Mouse (Mus musculus) layer of hippocampus, adult 9-11 months (tissue): ENCODE data around the gene Hspb3.
A peak's percentile ranks its signal among the peaks of the same experiment; 100 is the strongest.

Source experiments
- DNase-seq: peaks from one replicate; pipeline ENCODE4 v3.0.0; 2022

The Hspb3 gene

DNA sequence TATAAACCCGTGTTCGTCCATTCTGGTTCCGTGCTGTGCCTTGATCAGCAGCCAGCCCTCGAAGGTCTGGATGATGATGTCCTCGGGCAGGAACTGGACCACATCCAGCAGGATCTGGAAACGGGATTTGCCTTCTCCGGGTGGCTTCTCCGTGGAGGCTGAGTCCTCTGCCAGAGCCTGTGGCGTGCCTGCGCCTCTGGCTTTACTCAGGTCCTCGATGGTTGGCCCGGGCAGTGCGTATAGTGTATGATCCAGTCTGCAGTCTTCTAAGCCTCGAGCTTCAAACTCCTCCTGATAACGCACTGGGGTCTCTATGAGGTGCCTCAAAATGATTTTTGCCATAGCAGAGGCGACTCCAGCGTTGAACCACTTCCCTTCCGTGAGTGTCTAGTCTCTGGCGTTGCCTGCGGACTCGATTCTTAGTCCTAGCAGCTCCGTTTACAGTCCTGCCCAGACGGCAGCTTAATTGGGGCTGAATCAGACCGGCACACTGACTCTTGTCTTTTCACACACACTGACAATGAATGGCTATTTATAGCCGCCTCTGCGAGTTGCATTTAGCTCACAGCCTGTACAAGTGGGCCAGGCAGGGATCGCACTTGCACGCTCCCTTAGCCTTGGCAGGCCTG is at the start of gene Hspb3:
Gene Hspb3, minus strand, starts transcription at position 526 of the 629 bp plus-strand sequence.
- peak; percentile 47 for DNase-seq

DNA sequence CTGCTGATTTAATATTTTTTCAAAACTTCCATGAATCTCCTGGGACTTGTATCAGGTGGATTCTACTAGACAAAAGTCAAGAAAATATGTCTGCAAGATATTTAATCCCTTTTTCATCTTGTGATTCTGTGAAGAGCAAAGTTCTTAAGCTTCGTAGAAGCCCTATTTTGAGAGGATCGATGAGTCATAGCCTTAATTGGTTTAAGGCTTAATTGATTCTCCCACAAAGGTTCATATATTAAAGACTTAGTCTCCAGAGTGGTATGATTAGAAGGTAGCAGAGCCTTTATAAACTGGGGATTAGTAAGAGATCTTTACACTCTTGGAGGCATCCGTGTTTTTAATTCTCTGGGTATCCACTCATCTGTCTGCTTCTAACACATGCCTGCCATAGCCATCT is 49.7 kb upstream of the Hspb3 start:
- DNase-seq = no peak

DNA sequence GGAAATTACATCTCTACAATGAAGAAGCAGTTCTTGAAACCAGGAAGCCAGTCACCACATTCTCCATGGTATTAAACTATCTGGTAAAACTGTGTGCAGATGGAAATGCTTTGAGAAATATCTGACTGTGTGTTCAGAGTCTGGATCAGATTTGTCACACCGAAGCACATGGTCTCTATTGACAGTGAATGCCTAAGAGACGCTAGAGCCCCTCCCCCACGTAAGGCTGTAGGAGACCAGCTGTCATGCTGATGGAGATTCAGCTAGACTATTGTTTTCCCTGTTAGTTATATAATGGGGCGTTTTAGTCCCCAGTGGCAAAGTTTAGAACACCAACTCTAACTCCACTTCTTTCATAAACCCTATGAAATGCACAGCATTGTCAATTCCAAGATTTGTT is 42.7 kb upstream of the Hspb3 start:
- peak; percentile 24 for DNase-seq

DNA sequence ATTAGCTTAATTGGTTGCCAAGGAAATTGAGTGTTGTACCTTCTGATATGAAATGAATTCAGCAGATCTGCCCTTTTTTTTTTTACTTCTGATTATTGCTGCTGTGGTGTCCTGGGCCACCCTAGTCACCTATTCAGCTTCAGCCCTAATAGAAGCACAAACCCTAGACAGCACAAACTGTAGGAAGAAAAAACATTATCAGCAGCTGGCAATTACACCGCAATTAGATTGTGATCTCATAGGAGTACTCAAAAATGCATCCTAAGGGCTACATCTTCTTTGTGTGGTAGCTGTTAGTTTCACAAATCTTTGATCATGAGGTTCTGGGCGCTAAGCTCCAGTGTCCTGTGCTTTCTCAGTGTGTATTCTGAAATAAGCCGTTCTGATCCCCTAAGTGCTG is 37.7 kb upstream of the Hspb3 start:
- DNase-seq = no peak

DNA sequence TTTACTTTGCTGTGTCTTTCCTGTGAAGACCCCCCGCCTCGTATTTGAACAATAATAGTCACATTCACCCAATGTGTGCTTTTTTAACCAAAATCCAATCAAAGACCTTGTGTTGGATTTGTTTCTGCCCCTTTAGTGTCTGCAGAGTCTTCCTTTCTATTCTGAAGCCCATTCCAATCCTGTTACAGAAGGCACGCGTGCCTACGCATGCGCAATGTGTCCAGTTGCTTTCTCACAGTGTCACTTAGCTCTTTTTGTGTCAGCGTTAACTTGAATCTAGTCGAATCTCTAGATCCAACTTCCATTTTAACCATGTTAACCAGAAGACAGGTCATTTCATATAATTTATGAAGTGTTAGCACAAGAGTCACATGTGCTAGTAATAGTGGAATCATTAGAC is 36.5 kb upstream of the Hspb3 start:
- no peak for DNase-seq

DNA sequence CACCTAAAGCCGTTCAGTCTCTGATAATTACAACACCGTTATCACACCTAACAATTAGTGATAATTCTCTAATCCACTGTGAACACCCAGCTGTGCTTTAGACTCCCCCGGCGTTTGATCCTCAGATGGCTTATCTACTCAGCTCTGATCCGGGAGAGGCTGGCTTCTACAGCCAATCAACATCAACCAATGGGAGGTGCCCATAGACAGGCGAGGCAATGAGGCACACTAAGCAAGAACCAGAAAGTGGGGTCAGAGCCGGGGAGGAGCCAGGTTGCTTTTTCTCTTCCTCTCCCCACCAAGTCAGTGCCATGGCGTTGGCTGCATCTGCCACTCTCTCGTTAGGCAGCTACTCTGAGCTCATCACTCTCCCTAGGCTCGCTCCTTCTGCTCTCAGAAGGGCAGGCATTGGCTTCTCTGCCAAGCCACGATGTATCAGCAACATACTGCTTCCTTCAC is 36.0 kb upstream of the Hspb3 start:
- DNase-seq = peak; percentile 14

DNA sequence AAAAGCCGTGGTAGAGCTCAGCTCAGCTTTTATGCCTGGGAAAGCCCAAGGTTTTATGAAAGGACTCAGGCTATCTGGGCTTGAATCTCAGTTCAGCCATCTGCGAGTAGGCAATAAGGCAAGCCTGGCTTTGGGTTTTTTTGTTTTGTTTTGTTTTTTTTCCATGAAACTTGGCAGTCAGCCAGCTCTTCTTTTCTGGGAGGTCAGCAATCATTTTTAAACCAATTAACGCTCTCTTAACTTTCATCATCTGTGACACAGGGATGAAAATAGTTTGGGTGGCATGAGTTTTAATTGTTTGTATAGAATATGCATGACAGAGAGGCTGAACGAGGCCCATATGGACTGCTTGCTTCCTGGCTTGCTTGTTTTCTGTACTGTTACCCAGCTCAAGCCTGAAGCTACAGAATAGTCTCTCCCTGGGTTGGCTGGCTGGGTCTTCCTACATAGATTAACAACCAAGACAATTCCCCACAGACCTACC is 33.4 kb upstream of the Hspb3 start:
- no peak for DNase-seq

DNA sequence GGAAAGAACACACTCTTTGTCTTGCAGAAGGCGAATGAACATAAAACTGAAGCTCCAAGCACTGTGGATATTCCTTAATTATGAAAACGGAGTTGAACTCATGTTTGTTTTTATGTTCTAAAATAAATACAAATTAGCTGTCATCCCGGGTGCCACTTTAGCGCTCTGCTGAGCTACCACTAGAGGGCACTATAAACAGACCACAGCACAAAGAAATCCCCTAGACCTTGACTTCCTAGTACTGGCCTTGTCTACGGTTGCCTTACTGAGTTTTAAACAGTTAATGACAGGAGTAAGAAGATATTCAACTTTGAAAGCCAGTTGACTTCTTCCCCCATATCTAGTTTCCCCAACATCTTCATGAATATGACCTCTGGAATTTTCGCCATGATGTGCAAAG is 29.9 kb upstream of the Hspb3 start:
- peak; percentile 36 for DNase-seq

DNA sequence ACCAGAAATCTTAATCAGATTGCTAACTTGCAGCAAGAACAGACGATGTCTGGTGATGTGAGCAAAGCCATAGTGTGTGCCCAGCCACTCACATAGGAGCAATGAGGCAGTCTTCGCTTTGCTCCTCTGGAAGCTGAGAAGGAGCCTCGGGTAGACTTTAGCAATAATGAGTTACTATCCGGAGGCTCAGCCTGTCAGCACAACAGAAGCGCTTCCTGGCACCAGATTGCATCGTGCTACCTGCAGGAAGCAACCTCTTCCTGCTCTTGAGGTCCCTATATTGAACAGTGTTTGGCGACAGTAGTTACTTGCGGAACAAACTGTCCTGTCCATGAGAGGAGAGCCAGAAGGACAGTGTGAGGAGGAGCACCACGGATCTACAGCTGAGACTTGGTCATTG is 28.2 kb upstream of the Hspb3 start:
- DNase-seq = no peak

DNA sequence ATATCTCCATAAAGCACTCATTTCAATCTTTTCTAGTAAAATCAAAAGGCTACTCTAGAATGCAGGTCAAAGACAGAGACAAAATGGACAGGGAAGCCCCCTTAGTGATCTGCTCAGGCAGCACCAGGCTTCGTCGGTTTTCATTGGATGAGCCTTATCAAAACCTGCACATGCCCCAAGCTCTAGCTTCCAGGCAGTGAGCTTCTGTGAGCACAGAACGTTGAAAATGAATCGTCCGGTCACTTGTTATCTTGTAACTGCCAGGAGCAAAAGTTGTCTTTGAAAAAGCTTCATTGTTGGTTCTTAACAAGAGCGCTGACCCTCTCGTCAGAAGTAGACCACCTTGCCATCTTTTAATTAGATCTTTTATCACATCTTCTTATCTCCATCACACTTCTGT is 26.4 kb upstream of the Hspb3 start:
- no peak for DNase-seq

DNA sequence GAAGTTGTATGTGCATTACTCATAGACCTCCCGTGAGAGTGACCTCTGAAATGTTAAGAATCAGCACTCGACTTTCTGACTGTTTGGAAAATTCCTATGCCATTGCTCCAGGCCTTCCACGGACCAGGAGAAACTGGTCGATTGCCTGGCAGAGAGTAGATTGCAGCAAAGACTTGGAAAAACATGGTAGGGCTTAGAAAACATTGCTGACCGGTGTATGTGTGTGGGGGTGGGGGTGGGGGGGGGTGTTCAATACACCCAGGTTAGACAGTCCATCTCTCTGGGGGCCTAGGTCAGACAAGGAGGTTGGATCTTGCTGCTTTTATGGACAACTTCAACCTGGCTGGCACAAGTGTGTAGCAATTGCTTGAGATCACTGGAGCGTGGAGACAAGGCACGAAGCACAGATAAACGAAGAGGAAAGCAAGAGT is 23.2 kb upstream of the Hspb3 start:
- no peak for DNase-seq

DNA sequence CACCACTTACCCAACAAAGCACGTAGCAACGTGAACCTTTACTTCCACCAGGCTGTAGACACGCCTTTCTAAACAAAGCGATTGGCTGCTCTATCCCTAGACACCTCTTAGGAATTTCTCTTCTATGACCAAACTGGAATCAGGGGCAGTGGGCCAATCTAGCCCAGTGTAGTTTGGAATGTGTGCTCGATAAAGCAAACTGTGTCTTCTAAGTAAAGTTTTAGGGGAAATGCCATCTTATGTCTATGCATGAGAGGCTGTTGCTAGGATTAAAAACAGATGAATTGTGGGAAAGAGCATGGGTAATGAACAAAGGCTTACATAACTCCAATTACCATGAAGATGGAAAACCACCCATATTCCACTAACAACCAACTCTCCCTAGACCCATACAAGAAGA is 19.3 kb upstream of the Hspb3 start:
- DNase-seq = no peak

DNA sequence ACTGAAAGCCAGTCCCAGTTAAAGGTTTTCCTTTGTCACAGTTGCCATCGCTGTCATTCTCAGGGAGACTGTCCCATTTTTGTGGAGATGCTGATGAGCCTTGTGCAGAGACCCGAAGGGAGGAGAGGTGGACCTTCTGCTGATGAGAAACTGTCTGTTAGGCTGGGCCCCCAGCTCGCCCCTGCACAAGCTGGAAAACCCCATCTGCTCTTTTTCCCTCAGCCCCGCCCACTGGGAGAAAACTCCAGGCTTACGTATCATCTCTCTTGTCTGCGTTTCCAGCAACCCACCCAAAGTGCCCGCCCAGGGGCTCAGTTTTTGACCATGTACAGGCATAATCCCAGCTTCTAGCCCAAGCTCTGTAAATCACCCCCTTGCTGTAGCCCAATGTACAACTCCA is 17.2 kb upstream of the Hspb3 start:
- peak; percentile 61 for DNase-seq

DNA sequence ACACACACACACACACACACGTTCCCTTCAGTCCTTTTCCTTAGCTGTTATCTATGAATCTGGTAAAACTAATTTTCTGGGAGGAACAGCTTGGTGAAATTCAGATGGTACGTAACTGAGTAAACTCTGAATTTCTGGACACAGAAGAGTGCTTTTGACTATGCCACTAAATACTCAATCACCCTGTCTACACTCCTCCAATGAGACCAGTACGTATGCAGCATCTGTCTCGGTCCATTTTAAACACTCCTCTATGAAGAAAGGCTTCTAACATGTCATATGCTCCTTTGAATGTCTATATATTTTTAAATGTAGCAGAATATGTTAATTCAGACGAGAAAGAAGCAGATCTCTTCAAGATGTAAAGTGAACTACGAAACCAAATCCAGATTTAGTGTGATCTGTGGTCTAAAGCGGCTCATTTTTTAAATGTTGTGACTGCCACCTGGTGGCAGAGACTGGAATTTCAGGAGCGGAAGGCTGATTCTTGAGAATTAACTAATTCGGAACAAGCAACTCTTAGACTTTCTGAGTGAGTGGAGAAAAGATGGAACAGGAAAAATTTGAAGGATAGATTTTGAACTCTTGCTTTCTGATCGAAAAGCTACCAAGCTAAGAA is 6.1 kb upstream of the Hspb3 start:
- DNase-seq = peak; percentile 43

DNA sequence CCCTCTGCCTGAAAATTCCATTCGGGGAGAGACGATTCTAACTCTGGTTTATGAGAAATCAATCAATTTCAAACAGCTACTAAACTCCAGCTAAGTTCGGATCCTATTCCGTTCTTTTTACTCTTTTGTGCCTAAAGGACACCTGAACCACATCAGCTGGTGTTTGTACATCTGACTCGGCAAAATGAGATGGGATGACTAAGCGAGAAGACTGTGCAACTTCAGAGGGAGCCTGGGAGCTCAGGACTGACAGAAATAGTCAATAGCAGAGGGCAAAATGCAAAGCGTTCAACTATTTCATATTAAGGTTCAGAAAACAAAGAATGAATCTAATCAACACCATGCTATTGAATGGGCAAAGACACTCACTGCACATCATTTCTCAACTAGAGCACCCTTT is 407 bp upstream of the Hspb3 start:
- DNase-seq = no peak

DNA sequence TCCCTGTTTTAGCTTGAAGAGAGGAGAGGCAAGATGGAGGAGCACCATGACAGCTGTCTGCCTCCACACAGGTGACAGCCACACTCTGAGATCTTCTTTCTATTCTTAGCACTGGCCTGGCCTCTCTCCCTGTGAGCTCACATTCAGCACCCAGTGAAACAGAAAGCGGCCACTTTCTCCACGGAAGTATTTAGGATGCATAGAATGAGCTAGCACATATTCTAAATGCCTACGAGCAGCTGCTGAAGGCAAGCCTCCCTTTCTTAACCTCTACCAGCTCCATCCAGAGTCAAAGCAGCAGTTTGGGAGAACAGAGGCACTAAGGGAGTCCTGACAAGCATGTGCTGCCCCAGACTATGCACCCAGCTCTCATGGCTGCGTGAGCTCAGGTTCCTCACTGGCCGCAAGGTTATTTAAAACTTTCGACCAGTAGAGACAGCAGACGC is 1.6 kb downstream of the Hspb3 start:
- DNase-seq = peak; percentile 58

DNA sequence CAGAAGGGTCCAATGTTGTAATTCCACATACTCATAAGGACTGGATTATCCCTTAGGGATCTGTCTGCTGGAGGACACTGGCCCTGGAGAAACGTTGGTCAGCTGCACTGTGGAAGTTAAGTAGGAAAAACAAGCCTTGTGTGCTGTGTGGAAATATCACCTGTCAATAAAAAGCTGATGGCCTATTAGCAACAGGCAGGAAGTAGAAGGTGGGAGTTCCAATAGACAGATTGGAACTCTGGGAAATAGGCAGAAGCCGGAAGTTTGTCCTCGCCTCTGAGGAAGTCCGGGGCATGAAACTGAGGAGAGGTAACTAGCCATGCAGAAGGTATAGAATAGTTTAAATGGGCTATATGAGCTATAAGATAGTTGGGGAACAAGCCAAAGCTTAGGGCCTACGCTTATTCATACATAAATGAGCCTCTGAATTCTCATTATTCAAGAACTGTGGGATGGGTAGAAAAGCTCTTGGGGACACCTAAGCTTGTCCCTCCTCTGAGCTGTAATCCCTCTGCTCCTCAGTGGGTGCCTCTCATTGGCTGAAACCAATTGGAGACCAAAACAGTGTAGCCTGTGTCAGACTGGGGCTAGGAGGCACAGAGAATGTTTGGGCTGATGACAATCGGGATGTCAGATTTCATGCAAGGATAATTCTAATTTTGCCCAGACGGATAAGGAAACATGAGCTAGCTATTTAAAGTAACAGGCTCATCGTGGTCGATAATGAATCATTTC is 2.7 kb downstream of the Hspb3 start:
- peak; percentile 51 for DNase-seq

DNA sequence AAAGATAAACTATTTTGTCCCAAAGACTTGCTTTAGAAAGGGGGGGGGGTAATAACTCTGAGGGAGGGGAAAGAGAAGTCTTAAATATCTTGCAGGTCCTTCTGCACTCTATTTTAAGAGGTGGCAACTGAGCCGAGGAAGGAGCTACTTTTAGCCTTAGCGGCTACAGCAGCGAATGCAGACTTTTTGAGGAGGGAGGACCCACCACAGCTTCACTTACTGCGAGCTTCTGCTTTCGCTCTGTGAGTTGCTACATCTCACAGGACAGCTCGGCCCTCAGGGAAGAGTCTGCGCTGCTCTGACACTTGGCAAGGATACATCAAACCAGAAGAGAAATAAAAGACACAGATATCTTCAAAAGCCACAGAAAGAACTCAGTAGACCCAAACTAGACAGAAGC is 6.3 kb downstream of the Hspb3 start:
- peak; percentile 67 for DNase-seq

DNA sequence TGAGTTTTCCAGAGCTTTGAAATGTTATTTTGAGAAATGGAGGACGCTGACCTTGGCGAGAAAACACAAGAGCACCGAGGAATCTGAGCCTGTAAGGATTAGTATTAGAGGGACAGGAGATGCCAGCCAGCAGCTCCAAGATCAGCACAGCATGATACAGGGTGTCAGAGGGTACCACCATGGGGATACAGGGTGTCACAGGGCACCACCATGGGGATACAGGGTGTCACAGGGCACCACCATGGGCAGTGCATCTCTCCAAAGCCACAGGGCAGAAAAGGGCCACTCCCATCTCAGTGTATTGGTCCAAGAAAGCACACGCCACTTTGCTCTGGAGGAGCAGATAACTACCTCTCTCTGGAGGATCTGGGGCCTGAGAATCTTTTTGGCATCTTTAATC is 6.8 kb downstream of the Hspb3 start:
- no peak for DNase-seq

DNA sequence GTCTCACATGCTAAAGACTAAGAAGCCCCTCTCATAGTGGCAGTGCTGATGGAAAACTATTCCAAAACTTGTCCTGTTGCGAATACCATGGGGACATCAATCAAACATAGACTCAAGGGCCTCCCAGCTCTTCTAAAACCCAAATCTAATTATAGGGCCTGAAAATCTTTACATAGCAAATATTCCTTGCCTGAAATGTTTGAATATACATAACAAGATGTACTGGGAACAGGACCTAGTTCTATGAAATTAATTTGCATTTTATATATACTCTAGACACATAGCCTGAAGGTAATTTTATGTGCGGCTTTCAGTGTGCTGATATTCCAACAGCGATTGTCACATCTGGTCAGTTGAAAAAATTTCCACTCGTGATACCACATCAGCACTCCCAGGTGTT is 8.0 kb downstream of the Hspb3 start:
- no peak for DNase-seq

DNA sequence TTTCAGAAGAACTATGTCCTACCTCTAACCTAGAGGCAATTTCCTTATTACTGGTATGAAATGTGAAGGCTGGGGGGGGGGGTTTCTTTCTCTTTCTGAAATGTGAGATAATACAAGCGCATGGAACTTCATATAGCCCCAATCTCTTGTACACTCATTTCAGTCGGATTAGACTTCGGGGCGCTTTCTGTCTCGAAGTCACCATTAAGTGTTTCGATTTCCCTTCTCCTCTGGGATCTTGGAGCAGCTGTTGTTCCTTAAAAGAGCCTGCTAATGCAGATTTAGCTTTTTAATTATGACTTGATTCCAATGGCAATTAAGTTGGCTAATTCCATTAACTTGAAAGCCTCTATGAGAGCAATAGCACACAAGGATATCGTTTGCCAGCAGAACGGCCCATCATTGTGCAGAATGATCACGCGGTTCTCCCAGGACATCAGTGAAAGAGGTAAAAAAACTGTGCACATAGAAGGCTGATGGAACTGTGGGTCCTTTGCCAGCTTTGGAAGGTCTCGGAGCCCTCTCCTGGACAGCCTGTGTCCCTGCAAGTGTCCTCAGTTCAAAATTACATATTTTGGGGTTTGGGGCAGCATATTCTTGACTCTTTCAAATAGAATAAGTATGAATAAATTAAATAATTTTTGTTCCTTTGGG is 22.4 kb downstream of the Hspb3 start:
- DNase-seq = no peak

DNA sequence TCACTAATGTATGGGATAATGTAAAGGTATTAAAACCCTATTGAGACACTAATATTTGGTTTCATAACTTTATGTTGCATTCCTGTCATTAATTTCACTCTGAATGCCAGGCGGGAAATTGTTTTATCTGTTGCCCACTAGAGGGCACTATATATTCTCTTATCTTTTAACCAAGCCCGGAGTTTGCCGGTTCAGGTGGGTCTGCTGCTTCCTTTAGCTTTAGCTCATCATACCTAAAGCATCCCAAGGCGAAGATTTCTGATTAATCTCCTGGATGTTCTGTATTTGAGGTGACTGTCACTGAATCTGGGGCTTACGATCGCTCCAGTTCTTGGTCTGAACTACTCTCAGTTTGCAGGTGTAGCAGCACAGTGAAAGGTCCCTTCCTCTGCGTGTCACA is 24.6 kb downstream of the Hspb3 start:
- no peak for DNase-seq

DNA sequence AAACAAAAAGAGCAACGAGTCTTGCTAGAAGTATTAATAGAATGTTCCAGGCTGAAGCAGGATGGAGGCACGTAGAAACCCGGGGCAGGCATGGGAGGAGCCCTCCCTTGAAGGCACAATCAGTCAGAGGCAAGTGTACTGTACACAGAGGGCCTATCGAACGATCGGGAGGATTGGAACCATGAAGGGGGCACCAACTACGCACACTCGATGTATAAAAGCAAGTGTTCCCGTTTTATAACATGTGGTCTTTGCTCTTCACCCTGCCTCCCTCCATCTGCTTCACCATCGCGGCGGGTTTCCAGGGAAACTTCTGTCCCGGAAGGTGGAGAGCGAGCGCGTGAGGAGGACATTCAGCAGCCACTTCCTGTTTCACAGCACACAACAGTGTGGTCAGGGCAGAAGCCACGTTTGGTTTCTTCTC is 27.7 kb downstream of the Hspb3 start:
- no peak for DNase-seq
